Mouse (Mus musculus) spleen, adult 2 months (tissue): Measurements from ENCODE around the gene Tnik.

Experiments
- CTCF ChIP-seq: fragments of 200-500 bp; IDR thresholded peaks from 2 replicates; pipeline ENCODE4 v1.5.1; 2011; ENCODE audit warnings: mild to moderate bottlenecking, inconsistent platforms; ENCODE audit not compliant: insufficient read depth, insufficient read length, insufficient replicate concordance; ENCODE audit errors: extremely low read depth
- POLR2A ChIP-seq: fragments of 200-500 bp; IDR thresholded peaks from 2 replicates; pipeline ENCODE4 v1.6.1; 2011; ENCODE audit warnings: low read depth, low read length, inconsistent platforms

- TF ChIP-seq CTCF (no peak), POLR2A (no peak)
These were observed 80.2 kb downstream of the Tnik start for GRCm38 (mm10) chr3:28343204-28343603.
